Mouse (Mus musculus): ENCODE measurements around the gene Pthlh.
A peak's percentile ranks its signal among the peaks of the same experiment; 100 is the strongest.
"Not testable (repeated sequence)": the region's sequence is repeated elsewhere in the genome, so short reads cannot be mapped to it uniquely, and the experiment has no call there.

The Pthlh gene

GRCm38 (mm10) chr6:147263587-147264565 is at the start of gene Pthlh:
Gene Pthlh, minus strand, starts transcription at chr6:147264183.
- peak in 1 of 2 experiments; percentile 6 for DNase-seq

- no peak for DNase-seq
Observed at GRCm38 (mm10) chr6:147313331-147313730, 49.3 kb upstream of the Pthlh start.

GRCm38 (mm10) chr6:147310435-147310978 is 46.5 kb upstream of the Pthlh start:
- no peak for DNase-seq

GRCm38 (mm10) chr6:147310035-147310434 is 46.1 kb upstream of the Pthlh start:
- no peak for DNase-seq

- DNase-seq, result not testable (repeated sequence)
Observed at GRCm38 (mm10) chr6:147304236-147304635, 40.3 kb upstream of the Pthlh start.

- DNase-seq, result no peak
Observed at GRCm38 (mm10) chr6:147299607-147300006, 35.6 kb upstream of the Pthlh start.

- no peak for DNase-seq
Observed at GRCm38 (mm10) chr6:147279309-147279708, 15.3 kb upstream of the Pthlh start.

GRCm38 (mm10) chr6:147268143-147268790 is 4.3 kb upstream of the Pthlh start:
- DNase-seq, result no peak

- no peak for DNase-seq
Observed at GRCm38 (mm10) chr6:147266466-147266865, 2.5 kb upstream of the Pthlh start.

- no peak for DNase-seq
Observed at GRCm38 (mm10) chr6:147263178-147263577, 805 bp downstream of the Pthlh start.

- DNase-seq, result no peak
Observed at GRCm38 (mm10) chr6:147261616-147262015, 2.4 kb downstream of the Pthlh start.

- DNase-seq, result no peak
Observed at GRCm38 (mm10) chr6:147260766-147261165, 3.2 kb downstream of the Pthlh start.

- DNase-seq, result no peak
Observed at GRCm38 (mm10) chr6:147247782-147248181, 16.2 kb downstream of the Pthlh start.

GRCm38 (mm10) chr6:147244294-147244693 is 19.7 kb downstream of the Pthlh start:
- no peak for DNase-seq

- DNase-seq, result no peak
Observed at GRCm38 (mm10) chr6:147243655-147244054, 20.3 kb downstream of the Pthlh start.

- no peak for DNase-seq
Observed at GRCm38 (mm10) chr6:147241541-147241940, 22.4 kb downstream of the Pthlh start.

GRCm38 (mm10) chr6:147240203-147240804 is 23.7 kb downstream of the Pthlh start:
- peak in 1 of 2 experiments; percentile 37 for DNase-seq

GRCm38 (mm10) chr6:147226696-147227095 is 37.3 kb downstream of the Pthlh start:
- no peak for DNase-seq

GRCm38 (mm10) chr6:147219099-147219498 is 44.9 kb downstream of the Pthlh start:
- no peak for DNase-seq

GRCm38 (mm10) chr6:147216156-147216555 is 47.8 kb downstream of the Pthlh start:
- no peak for DNase-seq

GRCm38 (mm10) chr6:147207821-147208330 is 56.1 kb downstream of the Pthlh start:
- DNase-seq, result no peak

Measured in spleen, adult 18-20 months (tissue).